Mouse (Mus musculus) neutrophil, adult 5-6 weeks (primary cell): ENCODE data around the gene Inip. TPM values are rescaled to one million over a fixed set of nuclear protein-coding genes. Genes with fewer than 3 reads are reported as not detected.
"Not testable (repeated sequence)": the region's sequence is repeated elsewhere in the genome, so short reads cannot be mapped to it uniquely, and the experiment has no call there.

ENCODE experiments used
- ATAC-seq: fragments of 151-379, 151-347 bp; 2 replicates; pipeline ENCODE4 v1.8.0; 2017; ENCODE audit warnings: mild to moderate bottlenecking, moderate TSS enrichment; ENCODE audit not compliant: insufficient number of reproducible peaks, poor library complexity, low FRiP score, severe bottlenecking; ENCODE audit errors: extremely low read depth
- total RNA-seq: library from RNA; stranded (forward); fragments of 200-1000 nt; gene quantifications from 2 replicates; pipeline ENCODE4 v1.2.3, GENCODE M21; 2017

Inip gene
- total RNA-seq, 1 experiment from 2014 or later, result 44.9 TPM

- peak; percentile 82 for ATAC-seq
Measured at GRCm38 (mm10) chr4:59815121-59815810, 13.9 kb upstream of the Inip start.

- no peak for ATAC-seq
Measured at GRCm38 (mm10) chr4:59814094-59814493, 12.7 kb upstream of the Inip start.

- no peak for ATAC-seq
Measured at GRCm38 (mm10) chr4:59808396-59808795, 7.0 kb upstream of the Inip start.

GRCm38 (mm10) chr4:59807521-59807920 lies 6.1 kb upstream of the Inip start:
- no peak for ATAC-seq

GRCm38 (mm10) chr4:59806879-59807195 lies 5.4 kb upstream of the Inip start:
- ATAC-seq, result no peak

GRCm38 (mm10) chr4:59805968-59806878 lies 4.8 kb upstream of the Inip start:
- ATAC-seq, result peak; percentile 49

- peak; percentile 35 for ATAC-seq
Measured at GRCm38 (mm10) chr4:59805181-59805967, 4.0 kb upstream of the Inip start, which contains the start of gene Snx30. Gene Snx30, plus strand, starts transcription at chr4:59805840.

- ATAC-seq, result peak; percentile 23; the same call in 1 of the 2 replicates
Measured at GRCm38 (mm10) chr4:59804754-59805153, 3.4 kb upstream of the Inip start.

GRCm38 (mm10) chr4:59803358-59803757 lies 2.0 kb upstream of the Inip start:
- peak; percentile 58 for ATAC-seq

GRCm38 (mm10) chr4:59802792-59803191 lies 1.4 kb upstream of the Inip start:
- no peak for ATAC-seq

GRCm38 (mm10) chr4:59802107-59802506 lies 718 bp upstream of the Inip start:
- no peak for ATAC-seq

GRCm38 (mm10) chr4:59800181-59800580 lies 1.2 kb downstream of the Inip start:
- no peak for ATAC-seq

- ATAC-seq, result no peak
Measured at GRCm38 (mm10) chr4:59795788-59796455, 5.5 kb downstream of the Inip start.

GRCm38 (mm10) chr4:59794116-59794515 lies 7.3 kb downstream of the Inip start:
- no peak for ATAC-seq

GRCm38 (mm10) chr4:59793626-59794025 lies 7.8 kb downstream of the Inip start:
- ATAC-seq, result not testable (repeated sequence)

GRCm38 (mm10) chr4:59789015-59789414 lies 12.4 kb downstream of the Inip start:
- no peak for ATAC-seq

- ATAC-seq, result no peak
Measured at GRCm38 (mm10) chr4:59787126-59787525, 14.3 kb downstream of the Inip start.

- peak; percentile 41; the same call in 1 of the 2 replicates for ATAC-seq
Measured at GRCm38 (mm10) chr4:59786661-59787060, 14.7 kb downstream of the Inip start.

- no peak for ATAC-seq
Measured at GRCm38 (mm10) chr4:59785412-59785811, 16.0 kb downstream of the Inip start.
